Mouse (Mus musculus): ENCODE measurements around the gene Alcam. TPM values are rescaled to one million over a fixed set of nuclear protein-coding genes. Genes with fewer than 3 reads are reported as not detected.

Alcam gene
- total RNA-seq, 2 experiments from 2014 or later, result 47.4 to 55.9 TPM

DNA sequence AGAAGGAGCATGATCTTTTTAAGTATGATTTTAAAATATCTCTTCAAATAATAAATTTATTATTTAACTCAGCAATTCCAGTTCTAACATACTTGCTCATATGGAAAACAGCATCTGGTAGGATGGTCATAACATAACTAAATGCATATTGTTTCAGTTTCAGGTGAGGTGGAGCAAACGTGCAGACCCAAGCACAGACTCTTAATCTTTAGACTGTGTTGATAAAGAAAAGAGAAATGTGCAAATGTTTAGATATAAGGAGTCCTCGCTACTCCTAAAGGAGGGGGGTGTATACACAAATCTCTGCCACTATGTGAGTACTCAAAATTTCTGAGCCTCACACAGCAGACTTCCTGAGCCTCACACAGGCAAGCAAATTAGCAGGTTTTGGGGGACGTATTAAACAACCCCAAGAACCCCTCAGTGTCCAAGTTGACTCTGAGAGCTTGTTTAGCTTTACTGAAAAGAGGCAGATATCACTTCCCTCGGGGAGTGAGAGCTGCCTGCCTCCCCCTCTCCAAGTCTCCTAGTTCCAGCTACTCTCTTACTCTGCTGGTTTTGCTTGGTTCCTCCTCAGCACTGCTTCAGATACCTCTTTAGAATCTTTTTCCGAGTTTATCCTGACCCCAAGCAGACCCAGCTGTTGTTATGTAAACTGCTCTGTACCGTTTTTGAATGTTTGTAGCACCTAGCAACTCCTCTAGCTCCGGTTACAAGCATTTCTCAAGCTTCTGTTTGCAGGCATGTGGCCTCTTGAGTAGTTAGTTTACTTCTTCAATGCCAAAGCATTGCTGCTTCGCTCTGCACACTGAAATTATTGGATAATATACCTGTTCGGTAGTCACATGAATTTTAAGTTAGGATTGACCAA is 10.0 kb downstream of the Alcam start:
- no peak for DNase-seq (ENCODE audit: low spot score in 2 of 2)

DNA sequence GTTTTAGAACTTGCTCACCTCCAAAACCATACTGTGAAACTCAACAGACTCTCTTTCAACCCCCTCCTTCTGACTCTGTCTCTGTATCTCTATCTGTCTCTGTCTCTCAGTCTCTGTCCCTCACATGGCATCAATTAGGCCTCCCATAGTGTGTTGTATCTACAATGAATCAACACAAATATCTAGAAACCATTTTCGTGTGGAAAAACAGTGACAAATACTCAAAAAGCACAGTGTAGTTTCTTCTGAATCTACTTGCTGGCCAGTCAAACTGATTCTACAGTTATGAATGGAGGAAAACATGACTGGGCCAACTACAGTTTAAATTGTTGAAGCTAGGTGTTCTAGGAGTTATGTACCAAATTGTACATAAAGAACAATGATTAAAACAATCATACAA is 10.8 kb downstream of the Alcam start:
- DNase-seq (ENCODE audit: low spot score in 2 of 2), result no peak

DNA sequence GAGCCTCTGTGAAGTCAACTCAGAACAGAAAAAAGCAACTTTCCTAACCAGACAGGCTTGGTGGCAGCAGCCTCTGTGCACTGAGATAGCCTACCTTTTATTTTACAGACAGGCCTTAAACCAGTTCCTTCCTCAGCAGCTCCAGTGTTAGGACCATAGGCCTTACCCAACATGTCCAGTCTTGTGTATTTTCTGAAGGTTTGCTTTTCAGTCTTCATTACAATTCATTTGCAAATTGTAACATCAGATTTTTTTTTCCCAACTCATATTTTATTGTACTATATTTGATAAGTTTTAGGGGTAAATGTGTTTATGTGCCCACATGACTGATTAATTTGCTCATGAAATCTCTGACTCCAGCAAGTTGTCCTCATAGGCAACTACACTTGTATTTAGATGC is 14.3 kb downstream of the Alcam start:
- no peak for DNase-seq (ENCODE audit: low spot score in 2 of 2)

DNA sequence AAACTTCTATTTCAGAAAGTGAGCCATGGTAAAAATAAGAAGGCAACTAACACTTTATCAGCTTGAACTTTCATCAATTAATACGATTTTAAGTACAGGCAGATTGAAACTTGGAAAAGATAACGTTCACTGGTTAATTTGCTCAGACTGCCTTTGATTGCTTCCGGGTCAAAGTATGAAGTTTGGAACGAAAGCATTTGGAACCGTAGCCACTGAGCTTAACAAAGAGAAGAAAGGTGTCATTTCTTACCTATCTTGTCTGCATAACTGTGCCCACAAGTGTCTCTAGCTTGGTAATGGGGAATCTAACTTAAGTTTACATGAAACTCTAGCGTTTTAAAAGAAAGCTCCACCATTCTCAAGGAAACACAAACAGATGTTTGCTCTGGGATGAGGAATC is 14.9 kb downstream of the Alcam start:
- no peak for DNase-seq (ENCODE audit: low spot score in 2 of 2)

DNA sequence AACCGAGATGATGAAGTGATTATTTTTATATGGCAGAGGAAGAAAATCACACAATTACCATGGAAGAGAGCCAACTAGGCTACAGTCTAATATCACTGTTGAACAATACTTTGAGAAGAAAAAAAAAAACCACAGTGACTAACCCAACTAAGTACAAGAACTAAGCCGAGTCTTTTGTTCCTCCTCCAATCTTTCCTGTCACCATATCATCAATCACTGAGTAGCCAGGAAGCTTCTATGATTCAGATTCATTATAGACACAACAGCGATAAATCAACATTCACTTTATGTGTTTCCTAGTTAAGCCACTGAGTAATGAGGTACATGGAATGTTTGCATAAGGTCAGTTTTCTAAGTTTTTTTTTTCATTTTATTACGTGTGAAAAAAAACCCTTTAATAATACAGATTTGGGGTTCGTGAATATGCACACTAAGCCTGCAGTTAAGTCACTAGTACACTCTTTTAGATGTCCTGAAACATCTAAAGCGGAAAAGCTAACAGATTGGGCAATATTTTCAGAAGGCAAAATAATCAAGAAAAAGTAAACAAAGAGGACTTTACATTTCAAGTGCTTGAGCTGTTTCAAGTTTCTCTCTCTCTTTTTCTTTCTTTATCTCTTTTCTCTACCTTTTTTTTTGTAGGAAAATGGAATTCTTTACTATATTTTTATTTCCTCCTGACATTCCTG is 15.5 kb downstream of the Alcam start:
- DNase-seq (ENCODE audit: low spot score in 2 of 2), result no peak

DNA sequence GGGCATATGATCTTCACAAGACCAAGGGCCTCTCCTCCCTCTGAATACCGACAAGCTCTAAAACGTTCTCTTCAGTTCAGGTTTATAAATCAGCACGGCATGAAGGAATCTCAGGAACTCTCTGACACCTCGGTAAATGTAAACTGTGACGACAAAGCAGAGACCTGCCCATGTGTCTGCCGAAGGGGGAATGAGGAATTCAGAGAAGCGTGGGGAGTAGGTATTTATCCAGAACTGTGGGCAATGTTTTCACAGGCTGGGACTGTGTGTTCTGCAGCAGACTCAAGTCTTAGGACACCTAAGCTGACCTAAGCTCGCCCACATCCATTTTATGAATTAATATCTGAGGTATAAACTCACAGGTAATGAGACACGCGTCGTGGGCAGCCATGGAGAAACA is 20.7 kb downstream of the Alcam start:
- DNase-seq (ENCODE audit: low spot score in 2 of 2), result no peak

DNA sequence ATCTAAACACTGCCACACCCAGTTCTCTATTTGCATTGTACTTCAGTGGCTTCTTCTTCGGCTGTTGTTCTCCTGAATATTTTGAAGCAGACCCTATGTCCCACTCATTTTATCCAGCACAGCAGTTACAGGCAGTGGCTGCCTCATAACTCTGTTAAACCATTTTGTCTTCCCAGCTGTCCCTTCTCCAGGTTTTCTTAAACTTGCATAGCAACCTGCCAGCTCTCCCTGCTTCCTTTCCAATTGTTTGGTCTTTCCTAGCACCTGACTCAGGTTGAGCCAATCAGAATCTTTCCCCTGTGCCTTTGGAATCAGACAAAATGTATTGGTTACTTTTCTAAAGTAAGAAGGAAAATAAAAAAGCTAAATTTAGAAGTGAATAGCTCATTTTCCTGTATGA is 21.8 kb downstream of the Alcam start:
- DNase-seq (ENCODE audit: low spot score in 2 of 2), result no peak

DNA sequence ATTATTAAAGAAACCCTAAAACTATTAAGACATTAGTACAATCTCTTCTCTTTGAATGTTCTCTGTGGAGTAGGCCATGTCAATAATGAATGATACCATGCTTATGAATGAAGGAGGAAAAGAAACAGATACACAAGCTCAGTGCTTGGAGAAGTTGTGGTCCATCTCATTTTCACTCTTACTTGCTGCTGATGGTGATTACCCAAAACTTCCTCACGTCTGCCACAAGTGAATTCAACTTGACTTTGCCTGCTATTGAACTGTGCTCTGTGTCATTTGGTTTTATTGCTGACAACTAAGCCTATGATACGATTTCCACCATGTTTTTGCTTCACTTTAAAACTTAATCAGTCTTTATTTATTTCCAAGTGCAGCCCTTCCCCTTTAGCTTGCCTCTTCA is 22.3 kb downstream of the Alcam start:
- DNase-seq (ENCODE audit: low spot score in 2 of 2), result no peak

DNA sequence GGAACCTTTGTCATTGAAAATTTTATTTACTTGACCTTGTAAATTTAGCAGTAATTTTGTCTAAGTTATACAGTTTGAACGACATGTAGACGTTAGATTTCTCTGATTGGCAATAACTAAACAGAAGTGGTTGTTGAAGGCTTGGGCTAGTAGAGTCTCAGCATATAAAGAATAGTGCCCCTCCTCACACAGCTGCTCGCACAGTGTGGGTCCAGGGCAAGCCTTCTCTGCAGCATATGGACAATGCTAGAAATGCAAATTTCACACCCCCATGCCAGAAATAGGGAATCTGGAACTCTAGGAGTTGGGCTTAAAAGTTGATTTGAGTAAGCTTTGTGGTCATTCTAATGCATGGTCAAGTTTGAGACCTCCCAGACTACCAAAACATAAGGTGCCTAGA is 23.8 kb downstream of the Alcam start:
- DNase-seq (ENCODE audit: low spot score in 2 of 2), result no peak

DNA sequence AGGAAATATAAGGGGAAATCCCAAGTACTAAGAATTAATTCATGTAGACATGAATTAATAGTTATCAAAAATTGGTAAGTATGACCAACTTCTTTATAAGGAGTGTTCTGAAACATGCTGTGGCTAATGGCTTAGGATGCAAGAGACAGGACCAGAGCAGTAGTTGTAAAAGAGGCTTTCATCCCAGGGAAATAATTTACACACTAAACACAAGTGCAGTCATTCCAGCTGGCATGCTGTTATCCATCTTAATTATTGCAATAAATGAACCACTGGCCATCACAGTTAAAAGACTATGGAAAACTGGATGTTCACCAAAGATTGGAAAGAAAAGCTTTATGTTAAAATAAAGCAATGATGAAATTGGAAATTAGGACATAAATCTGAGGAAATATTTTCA is 24.2 kb downstream of the Alcam start:
- no peak for DNase-seq (ENCODE audit: low spot score in 2 of 2)

DNA sequence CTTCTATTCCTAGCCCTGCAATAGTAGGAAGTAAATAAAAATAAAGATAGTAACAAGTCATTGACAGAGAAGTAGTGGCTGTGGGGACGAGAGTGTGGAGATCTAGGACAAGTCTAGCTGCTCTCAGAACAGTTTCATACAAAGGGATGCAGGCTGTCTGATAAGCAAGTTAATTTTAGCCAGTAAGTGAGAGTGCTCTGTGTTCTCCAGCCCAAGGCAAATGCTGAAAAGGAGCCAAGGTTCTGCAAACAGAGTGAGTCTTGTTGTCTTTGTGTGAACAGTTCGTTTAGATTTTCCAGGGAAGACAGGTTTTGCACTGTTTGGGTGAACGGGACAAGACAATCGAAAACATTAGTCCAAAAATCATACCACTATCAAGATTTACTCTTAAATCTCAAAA is 25.4 kb downstream of the Alcam start:
- no peak for DNase-seq (ENCODE audit: low spot score in 2 of 2)

DNA sequence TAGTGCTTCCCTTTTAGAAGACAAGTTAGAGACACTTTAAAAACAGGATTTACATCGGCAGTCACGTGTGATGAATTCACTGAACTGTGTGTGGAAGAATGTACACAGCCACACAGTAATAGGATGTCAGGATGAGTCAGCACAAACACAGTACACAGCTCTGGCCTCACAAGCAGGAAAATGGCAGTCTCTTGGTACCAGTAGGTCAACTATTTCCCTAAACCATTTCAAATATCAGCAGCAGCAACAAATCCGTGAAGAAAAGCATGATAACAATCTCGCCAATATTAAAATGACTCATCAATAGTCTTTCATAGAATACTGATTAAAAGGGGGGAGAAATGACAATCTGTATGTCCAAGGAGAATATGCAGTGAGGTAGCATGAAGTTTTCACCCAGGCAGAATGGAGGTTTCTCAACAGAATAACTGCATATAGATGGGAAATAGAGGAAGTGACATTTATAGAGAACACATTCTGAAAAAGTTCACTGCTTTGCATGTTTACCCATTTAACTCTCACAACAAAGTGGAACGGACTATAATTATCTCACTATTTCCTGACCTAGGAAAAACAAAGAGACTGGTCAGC is 35.2 kb downstream of the Alcam start:
- no peak for DNase-seq (ENCODE audit: low spot score in 2 of 2)

DNA sequence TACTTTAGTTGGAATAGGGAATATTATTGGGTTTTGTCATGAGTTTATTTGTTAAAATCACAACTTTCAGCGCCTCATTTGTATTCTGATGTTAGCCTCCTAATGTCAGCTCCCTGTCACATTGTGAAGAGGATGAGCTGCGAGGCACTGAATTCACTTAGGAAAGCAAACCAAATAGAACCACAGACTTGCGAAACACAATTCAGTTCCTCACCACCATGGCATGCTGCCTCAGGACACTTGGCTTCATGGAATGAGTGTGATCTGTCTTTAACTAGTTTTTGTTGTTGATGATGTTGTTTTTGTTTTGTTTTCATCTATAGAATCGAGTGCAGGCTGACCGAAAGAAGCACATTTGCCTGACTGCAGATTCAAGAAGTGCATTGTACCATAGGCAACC is 35.9 kb downstream of the Alcam start:
- no peak for DNase-seq (ENCODE audit: low spot score in 2 of 2)

DNA sequence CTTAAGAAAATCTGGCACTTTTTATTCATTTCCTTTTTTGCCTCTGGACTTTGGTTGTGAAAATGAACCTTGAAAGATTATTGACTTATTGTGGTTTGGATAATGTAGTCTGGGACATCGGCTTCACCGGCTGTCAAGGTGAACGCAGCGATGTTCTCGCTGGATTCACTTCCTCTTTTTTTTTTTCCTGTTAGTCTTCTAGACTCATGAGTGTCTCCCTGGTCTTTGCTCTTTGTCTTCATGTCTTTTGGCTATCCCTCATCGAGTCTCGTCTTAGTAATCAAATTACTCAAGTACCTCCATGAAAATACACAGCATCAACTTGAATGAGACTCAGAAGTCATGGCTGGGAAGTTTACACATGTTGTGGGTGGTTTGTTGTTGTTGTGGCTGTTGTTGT is 36.7 kb downstream of the Alcam start:
- no peak for DNase-seq (ENCODE audit: low spot score in 2 of 2)

DNA sequence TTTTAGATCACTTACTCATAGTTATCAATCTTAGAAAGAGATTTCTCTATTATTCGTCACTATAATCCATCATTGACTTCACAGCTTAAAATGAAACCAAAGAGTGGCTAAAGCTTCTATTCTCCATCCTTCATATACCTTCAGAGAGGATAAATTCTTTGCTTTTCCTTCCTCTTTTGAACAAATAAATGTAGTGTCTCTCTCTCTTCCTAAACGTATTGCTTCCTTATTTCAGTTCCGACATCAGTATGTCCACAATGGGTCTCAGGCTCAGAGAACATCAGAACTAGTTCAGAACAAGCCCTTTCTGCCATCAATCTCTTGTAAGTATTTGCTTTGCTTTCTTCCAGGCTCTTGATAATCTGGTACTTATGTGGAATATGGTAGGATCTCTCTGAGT is 40.2 kb downstream of the Alcam start:
- DNase-seq (ENCODE audit: low spot score in 2 of 2), result no peak

DNA sequence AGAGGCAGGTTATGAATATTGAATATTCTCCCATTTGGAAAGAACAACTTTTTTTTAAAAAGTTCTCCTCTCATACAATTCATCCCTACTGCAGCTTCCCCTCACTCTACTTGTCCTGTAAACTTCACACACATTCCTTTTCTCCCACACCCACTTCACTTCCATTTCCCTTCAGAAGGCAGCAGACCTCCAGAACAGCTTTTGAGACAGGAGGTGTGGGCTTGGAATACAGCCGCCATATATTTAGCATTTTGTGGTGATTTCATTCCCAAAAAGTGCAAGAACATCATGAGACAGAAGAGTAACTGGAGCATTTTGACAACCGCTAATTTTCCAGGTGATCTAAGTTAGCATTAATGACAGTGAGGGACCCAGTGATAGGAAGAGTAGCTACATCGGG is 47.8 kb downstream of the Alcam start:
- no peak for DNase-seq (ENCODE audit: low spot score in 2 of 2)

DNA sequence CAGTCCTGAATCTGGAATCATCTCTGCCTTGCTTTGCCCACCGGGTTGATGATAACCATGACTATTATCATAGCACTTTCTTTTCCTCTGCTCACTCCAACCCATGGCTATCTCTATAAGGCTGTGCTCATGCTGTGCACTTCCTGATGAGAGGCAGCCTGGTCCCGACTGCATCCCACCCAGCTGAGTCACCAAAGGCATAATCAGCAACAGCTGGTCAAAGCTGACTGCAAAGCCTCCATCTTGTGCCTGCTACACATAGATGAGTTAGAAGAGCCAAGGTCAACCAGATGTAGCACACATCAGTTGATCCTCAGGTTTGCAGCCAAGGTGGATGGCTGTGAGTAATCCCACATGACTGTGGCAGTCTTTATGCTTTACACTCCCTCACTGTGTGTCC is 48.6 kb downstream of the Alcam start:
- no peak for DNase-seq (ENCODE audit: low spot score in 2 of 2)

DNA sequence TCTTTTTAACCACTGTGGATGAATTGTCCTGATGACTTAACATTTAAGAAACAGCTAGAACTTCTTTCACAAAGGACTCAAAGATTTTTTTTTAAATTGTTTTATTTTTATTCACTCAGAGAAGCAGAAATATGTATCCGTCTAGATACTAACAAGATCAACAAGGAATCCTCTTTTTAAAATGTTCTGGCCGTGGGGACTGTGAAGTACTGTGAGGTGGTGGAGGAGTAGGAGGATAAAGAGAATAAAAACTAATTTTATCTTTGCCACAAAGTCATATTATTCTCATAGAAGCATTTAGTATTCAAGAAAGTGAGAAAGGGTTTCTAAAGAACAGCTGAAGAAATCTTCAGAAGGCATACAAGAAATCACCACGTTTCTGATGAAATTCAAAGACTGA is 54.8 kb downstream of the Alcam start:
- DNase-seq (ENCODE audit: low spot score in 2 of 2), result no peak

DNA sequence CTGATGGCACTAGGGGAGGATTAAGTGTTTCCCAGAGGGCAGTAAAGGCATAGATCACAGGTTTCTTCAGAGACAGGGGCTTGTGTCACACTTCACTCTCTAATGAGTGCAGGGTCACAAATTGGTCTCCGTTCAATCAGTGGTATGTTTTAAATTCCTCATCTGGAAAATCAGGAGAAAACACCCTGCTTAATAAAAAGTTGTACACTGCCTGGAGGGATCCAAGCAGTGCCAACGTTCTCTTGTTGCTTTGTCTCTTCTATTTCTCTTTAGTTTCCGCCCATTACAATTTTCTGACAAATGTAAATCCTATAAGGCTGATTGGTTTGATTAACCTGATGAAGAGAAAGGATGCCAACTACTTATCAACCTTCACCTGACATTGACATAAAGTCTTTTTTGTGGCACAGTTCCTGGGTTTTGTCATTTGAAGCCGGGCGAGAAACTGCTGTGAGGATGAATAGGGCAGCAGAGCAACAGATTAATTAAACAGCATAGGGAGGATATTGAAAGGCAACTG is 67.0 kb downstream of the Alcam start:
- DNase-seq (ENCODE audit: low spot score in 2 of 2), result no peak

DNA sequence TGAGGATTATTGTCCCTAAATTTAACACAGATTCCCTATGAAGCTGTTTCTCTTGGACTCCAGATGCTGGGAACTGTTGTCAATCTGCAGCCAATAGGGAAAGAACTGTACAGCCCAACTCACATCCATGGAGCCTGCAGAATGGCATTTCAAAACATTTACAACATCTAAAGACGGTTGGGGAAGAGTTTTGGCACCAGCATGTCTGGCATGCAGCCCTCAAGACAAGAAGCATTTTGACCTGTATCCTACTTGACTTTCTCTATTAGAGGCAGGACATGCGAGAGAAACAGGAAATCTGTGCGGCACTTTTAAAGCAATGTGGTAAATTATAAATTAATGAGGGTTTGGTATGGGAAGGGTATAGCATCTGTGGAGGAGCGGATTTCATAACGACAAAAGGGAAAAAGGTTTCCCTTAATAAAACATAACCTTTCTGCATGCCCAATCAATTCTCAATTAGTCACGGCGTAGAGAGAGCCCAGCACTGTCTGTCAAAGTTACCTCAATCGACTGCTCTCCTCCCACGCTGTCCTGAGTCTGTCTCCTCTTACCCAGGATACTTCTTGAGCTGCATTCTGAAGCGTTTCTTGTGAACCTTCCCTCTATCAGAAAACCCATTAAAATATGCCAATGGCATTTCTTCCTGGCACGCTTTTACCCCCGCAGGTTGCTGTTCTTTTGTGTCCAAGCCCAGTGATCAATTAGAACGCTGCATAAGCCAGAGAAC is 70.3 kb downstream of the Alcam start:
- DNase-seq (ENCODE audit: low spot score in 2 of 2), result peak in 1 of 2 experiments; percentile 23

DNA sequence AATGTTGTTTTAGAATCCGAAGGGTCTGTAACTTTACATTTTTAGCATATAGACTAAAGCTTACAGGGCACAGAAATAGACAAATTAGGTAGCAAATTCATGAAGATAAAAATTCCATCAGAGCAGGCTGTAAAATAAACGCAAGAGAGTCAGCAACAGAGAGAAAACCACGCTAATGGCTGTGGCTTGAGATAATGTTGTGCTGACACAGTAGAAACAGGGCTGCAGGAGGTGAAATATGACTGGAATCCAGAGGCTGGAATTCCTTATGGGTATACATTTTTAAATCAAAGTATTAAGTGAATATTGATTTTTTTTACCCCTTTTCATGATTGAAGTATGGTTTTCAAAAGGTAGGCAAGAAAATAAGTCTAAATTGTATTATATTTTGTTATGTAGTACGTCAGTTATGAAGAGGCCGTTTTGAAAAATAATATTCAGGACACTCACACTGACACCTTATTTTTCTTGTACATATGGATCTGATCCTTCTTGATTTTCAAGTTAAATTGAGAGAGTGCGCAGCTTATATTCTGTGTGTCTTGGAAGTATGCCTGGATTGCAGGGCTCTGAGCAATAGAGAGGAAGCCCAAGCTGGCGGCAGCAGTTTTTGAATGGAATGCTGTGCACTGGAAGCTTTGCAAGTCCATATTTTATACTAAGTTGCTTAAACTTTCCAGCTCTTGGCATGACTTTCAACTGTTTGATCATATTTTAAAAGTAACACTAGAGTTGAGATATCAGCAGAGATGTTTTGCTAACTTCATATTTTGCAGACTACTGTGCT is 74.9 kb downstream of the Alcam start:
- no peak for DNase-seq (ENCODE audit: low spot score in 2 of 2)

All from adrenal gland, adult 18-20 months (tissue).